Mouse (Mus musculus) MN1 (cell line): ENCODE results near the gene Olfr1221.
"Not testable (repeated sequence)": the region's sequence is repeated elsewhere in the genome, so short reads cannot be mapped to it uniquely, and the experiment has no call there.

ENCODE experiments used
- DNase-seq: peaks from one replicate; pipeline ENCODE4 v3.0.0-alpha.2; 2016; ENCODE audit warnings: low spot score

The Olfr1221 gene

DNA sequence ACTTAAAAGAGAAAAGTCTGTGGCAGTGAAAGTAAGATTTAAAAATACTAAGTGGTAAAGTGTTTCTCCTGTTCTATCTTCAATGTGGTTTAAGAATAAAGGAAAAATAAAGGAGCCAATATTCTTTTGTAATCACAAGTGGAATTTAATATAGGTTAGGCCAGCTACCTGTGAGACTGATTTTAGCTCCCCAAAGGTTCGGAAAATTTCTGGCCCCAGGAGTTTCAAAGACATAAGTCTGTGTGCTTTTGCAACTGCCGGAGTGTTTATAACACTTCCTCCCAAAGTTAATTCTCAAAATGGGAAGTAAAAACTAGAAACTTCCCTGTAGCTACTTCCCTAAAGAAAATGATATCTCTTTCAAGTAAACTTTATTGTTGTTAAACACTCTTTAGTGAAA lies at the start of gene Olfr1221:
TSS of gene Olfr1221 (minus strand) at position 101 of the 400 bp plus-strand sequence.
- DNase-seq = no peak

DNA sequence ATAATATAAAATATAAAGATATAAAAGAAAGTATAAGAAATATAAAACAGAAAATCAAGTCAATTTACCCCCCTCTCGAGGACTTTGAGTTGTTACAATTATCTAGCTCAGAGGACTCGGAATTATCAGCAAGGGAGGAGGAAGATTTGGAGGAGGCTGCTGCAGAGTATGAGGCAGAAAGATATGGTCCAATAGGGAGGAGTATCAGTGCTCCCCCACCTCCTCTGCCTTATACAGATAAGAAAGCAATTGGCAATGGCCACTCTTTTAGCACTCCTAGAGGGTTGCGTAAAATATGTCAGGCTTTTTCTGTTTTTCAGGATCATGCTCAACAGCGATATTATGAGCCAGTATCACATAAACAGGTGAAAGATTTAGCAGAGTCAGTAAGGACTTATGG lies 47.6 kb upstream of the Olfr1221 start:
- DNase-seq = not testable (repeated sequence)

DNA sequence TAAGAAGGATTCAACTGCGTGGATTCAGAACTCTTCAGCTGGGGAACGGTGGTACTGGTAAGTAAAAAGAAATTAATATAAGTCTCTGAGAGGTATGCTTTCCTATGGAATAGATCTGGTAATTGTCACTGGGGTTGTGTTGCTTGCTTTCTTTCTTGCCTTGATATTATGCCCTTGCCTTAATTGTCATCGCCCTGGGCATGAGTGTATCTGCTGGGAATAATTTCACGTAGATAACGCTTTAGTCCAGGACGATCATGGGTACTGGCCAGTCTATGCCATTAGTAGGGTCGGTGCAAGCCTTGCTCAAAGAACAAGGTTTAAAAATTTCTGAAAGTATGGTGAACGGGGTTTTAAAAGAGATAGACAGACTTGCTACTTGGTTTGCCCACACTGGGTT lies 46.9 kb upstream of the Olfr1221 start, which contains the start of gene Olfr1224-ps1:
TSS of gene Olfr1224-ps1 (minus strand) at position 101 of the 400 bp plus-strand sequence.
- DNase-seq = not testable (repeated sequence)

DNA sequence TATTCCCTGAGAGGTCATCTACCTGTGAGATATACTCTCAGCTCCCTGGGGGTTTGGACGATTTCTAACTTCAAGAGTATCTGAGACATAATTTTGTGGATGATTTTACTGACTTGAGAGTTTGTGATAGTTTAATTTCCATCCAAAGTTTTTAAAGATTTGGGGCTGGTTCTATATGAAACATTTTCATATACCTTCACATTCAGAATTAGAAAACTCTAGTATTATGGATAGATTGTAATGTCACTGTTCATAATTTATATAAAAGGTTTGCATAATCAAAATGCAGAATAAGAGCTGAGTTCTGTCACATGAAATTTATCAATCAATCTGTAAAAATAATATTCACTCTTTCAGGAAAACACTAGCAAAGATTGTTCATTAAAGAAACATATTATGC lies 34.4 kb upstream of the Olfr1221 start, which contains the start of gene Olfr1223:
TSS of gene Olfr1223 (minus strand) at position 101 of the 400 bp plus-strand sequence.
- DNase-seq = no peak

DNA sequence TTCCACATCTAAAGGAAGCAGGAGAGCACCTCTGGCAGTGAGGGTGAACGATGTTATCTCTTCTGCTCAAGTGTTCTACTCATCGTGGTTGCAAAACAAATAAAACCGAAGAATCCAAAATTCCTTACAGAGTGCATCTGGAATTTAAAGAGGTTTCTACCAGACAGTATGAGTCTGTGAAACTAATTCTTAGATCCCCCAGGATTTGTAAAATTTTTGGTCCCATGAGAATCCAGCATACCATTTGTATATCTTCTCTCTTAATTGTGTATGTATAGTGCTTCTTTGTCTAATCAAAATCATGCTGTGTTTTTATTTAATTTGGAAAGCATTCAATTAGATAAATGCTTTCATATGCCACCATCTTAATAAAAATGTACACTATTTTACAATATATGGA lies 15.9 kb upstream of the Olfr1221 start, which contains the start of gene Olfr1222:
TSS of gene Olfr1222 (minus strand) at position 101 of the 400 bp plus-strand sequence.
- DNase-seq = no peak

DNA sequence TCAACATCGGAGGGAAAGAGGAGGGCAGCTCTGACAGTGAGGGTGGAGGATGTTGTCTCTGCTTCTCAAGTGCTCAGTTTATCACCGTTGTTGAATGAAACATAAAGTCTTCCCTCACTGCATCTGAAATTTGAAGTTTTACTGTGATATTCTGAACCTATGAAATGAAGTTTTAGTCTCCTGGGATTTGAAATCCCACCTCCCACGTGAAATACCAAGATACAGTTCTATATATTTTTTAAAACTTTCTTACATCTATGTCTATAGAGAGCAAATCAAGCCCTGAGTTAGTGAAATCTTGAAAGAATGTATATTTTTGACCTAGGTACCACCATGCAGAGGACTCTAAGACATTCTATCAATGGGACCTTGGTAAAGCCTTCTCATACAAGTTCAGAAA lies 10.3 kb downstream of the Olfr1221 start, which contains the start of gene Olfr1220:
TSS of gene Olfr1220 (minus strand) at position 101 of the 400 bp plus-strand sequence.
- DNase-seq = no peak

DNA sequence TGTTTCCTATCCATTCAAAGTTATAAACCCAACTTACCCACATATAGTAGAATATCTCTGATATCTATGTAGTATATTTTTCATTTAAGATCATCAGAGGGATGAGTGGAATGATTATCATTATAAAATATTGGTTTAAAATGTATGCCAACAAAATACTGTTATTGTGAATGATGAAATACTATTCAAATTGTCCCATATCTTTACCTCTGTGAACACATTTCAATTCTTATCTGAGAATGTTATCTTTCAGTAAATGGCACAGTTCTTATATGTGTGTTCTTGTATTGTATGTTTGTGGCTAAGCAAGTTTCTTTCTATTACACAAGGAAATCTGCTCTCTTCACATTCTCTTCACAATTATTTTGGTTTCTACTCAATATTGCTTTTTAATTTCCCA lies 11.4 kb downstream of the Olfr1221 start:
- DNase-seq = no peak

DNA sequence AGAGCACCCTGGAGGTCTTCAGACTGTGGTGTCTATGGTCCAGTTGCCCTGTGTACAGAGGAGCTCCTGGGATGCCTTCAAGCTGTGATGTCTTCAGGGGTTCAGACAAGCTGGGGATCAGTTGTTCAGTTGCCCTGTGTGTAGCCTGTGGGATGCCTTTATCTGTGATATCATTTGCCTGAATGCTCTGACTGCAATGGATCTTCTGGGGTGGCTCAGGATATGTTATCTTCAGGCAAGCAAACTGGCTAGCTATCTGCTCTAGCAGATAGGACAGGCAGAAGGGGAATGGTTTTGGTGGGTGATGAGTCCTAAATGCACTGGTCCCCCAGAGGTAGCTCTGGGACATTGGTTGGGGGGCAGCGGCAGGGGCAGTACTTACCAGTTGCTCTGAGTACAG lies 23.2 kb downstream of the Olfr1221 start:
- no peak for DNase-seq

DNA sequence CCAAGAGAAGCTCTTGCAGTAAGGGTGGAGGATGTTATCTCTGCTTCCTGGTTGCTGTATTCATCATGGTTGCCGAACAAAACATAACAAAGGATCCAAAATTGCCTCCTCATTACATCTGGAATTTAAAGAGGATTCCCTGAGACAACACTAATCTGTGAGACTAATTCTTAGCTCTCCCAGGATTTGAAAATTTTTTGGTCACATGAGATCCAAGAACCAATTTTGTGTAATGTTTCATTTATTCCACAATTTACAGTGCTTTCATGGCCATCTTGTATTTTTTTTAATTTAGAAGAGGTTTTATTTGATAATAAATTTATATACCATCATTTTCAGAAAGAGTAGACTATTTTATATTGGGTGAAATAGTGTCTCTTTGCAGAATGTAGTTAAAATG lies 33.7 kb downstream of the Olfr1221 start, which contains the start of gene Olfr1219:
TSS of gene Olfr1219 (minus strand) at position 101 of the 400 bp plus-strand sequence.
- DNase-seq = no peak

DNA sequence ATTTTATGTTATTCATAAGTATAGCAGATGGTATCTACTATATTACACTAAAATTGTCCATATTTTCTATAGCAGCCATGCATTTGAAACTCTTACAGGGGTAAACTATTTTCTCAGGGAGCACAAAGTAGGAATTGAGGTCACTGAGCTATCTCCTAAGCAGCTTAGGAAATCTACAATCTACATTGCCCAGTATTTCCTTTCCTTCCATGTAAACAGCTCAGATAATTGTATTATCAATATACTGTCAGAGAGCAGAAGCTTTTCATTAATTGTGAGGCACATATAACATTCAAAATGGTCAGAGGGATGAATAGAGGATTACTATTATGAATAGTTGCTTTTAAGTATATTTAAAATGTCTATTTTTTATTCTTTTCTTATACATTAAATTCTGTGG lies 35.6 kb downstream of the Olfr1221 start:
- DNase-seq = no peak

DNA sequence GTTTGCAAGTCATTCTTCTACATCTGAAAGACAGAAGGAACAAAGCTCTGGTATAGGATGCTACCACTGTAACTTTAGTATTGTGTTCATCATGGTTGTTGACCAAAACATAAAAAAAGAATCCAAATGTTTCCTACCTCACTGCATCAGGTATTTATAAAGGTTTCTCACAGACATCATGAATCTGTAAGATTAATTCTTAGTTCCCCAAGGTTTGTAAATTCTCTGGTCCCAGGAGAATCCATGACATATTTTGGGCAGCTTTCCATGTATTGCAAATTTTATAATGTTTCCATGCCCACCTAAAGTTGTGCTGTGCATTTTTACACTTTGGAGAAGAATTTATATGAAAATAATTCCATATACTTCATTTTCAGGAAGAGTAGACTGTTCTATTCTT lies 56.0 kb downstream of the Olfr1221 start, which contains the start of gene Olfr1218:
TSS of gene Olfr1218 (minus strand) at position 101 of the 400 bp plus-strand sequence.
- no peak for DNase-seq
